Mouse (Mus musculus): ENCODE results near the gene Tnf. TPM values are rescaled to one million over a fixed set of nuclear protein-coding genes. Genes with fewer than 3 reads are reported as not detected.

Tnf gene
- polyA plus RNA-seq (2016; fragmentation: Nextera tagmentation; extraction: Ambion mirVana), result 0.14 TPM in 1 of 2 replicates, not detected in the other

GRCm38 (mm10) chr17:35201787-35202186 lies at the start of gene Tnf:
TSS of gene Tnf (minus strand) at chr17:35202007.
- Histone ChIP-seq H3K9ac (no peak within 1 kb of the TSS), H3K36me3 (no peaks in the 10 kb centered on the region), H3K4me1 (no peaks in the 10 kb centered on the region), H3K4me2 (replicated peaks) (no peak within 1 kb of the TSS), H3K27ac (no peak within 1 kb of the TSS), H3K4me3 (no peak within 1 kb of the TSS), H3K27me3 (peaks cover 61% of the 10 kb centered on the region), H3K9me3 (replicated peaks) (no peaks in the 10 kb centered on the region)
- WGBS, result 45% methylated on average over 13 of the region's 13 CpGs
- ATAC-seq (ENCODE audit: low FRiP score), result no peak

- H3K27ac ChIP-seq, result no peak overlapping the region
- H3K9me3 ChIP-seq (replicated peaks), result no peaks in the 10 kb centered on the region
- H3K4me2 ChIP-seq (replicated peaks), result no peak overlapping the region
- no peak for ATAC-seq (ENCODE audit: low FRiP score)
- no peak overlapping the region; the same call in 1 of the 2 replicates for H3K9ac ChIP-seq
- peaks cover 80% of the 10 kb centered on the region for H3K36me3 ChIP-seq
- H3K4me3 ChIP-seq, result no peak overlapping the region
- WGBS, result 87% methylated on average over 15 of the region's 15 CpGs
- H3K4me1 ChIP-seq, result peaks cover 4% of the 10 kb centered on the region
- no peaks in the 10 kb centered on the region for H3K27me3 ChIP-seq
These were observed 49.4 kb upstream of the Tnf start for GRCm38 (mm10) chr17:35251162-35251719.

GRCm38 (mm10) chr17:35250348-35251120 lies 48.7 kb upstream of the Tnf start:
- Histone ChIP-seq H3K27ac (no peak overlapping the region), H3K27me3 (no peaks in the 10 kb centered on the region), H3K9me3 (replicated peaks) (no peaks in the 10 kb centered on the region), H3K36me3 (peaks cover 87% of the 10 kb centered on the region), H3K9ac (no peak overlapping the region), H3K4me2 (replicated peaks) (no peak overlapping the region), H3K4me1 (peaks cover 11% of the 10 kb centered on the region), H3K4me3 (no peak overlapping the region)
- no peak for ATAC-seq (ENCODE audit: low FRiP score)
- WGBS, result 92% methylated on average over 3 of the region's 3 CpGs

- no peaks in the 10 kb centered on the region for H3K27me3 ChIP-seq
- peaks cover 94% of the 10 kb centered on the region for H3K36me3 ChIP-seq
- no peak overlapping the region for H3K27ac ChIP-seq
- ATAC-seq (ENCODE audit: low FRiP score), result no peak
- no peaks in the 10 kb centered on the region for H3K9me3 ChIP-seq (replicated peaks)
- WGBS, result 89% methylated on average over 19 of the region's 19 CpGs
- peaks cover 21% of the 10 kb centered on the region for H3K4me1 ChIP-seq
- peak overlapping the region; percentile 27; the same call in 1 of the 2 replicates for H3K9ac ChIP-seq
- H3K4me3 ChIP-seq, result no peak overlapping the region
- H3K4me2 ChIP-seq (replicated peaks), result no peak overlapping the region
These were observed 47.8 kb upstream of the Tnf start for GRCm38 (mm10) chr17:35249451-35250197.

GRCm38 (mm10) chr17:35248986-35249385 lies 47.2 kb upstream of the Tnf start:
- 86% methylated on average over 14 of the region's 14 CpGs for WGBS
- no peak for ATAC-seq (ENCODE audit: low FRiP score)
- Histone ChIP-seq H3K9ac (no peak overlapping the region), H3K4me3 (no peak overlapping the region), H3K27ac (no peak overlapping the region), H3K4me1 (peaks cover 27% of the 10 kb centered on the region), H3K9me3 (replicated peaks) (no peaks in the 10 kb centered on the region), H3K36me3 (peaks cover 97% of the 10 kb centered on the region), H3K27me3 (no peaks in the 10 kb centered on the region), H3K4me2 (replicated peaks) (no peak overlapping the region)

GRCm38 (mm10) chr17:35247144-35247543 lies 45.3 kb upstream of the Tnf start:
- ATAC-seq (ENCODE audit: low FRiP score), result no peak
- 91% methylated on average over 7 of the region's 7 CpGs for WGBS
- Histone ChIP-seq H3K36me3 (peaks cover 87% of the 10 kb centered on the region), H3K27me3 (no peaks in the 10 kb centered on the region), H3K27ac (no peak overlapping the region), H3K4me2 (replicated peaks) (no peak overlapping the region), H3K9me3 (replicated peaks) (no peaks in the 10 kb centered on the region), H3K4me3 (no peak overlapping the region), H3K9ac (no peak overlapping the region), H3K4me1 (peaks cover 36% of the 10 kb centered on the region)

- ATAC-seq (ENCODE audit: low FRiP score), result no peak
- H3K36me3 ChIP-seq, result peaks cover 77% of the 10 kb centered on the region
- H3K4me1 ChIP-seq, result peaks cover 36% of the 10 kb centered on the region
- no peaks in the 10 kb centered on the region for H3K9me3 ChIP-seq (replicated peaks)
- peak overlapping the region; percentile 92 for H3K4me2 ChIP-seq (replicated peaks)
- no peaks in the 10 kb centered on the region for H3K27me3 ChIP-seq
- H3K27ac ChIP-seq, result no peak overlapping the region; the same call in 1 of the 2 replicates
- 0 out of 2 replicates have a peak overlapping the region, but pooled peaks have one; percentile 37 for H3K9ac ChIP-seq
- WGBS, result 87% methylated on average over 15 of the region's 15 CpGs
- 0 out of 2 replicates have a peak overlapping the region, but pooled peaks have one; percentile 75 for H3K4me3 ChIP-seq
These were observed 44.2 kb upstream of the Tnf start for GRCm38 (mm10) chr17:35245731-35246623.

- ATAC-seq (ENCODE audit: low FRiP score), result no peak
- Histone ChIP-seq H3K9me3 (replicated peaks) (no peaks in the 10 kb centered on the region), H3K27me3 (no peaks in the 10 kb centered on the region), H3K4me1 (peaks cover 43% of the 10 kb centered on the region), H3K9ac (peak overlapping the region; percentile 96; the same call in 1 of the 2 replicates), H3K4me3 (peak overlapping the region; percentile 75), H3K4me2 (replicated peaks) (peak overlapping the region; percentile 92), H3K27ac (no peak overlapping the region), H3K36me3 (peaks cover 67% of the 10 kb centered on the region)
- 74% methylated on average over 2 of the region's 2 CpGs for WGBS
These were observed 43.2 kb upstream of the Tnf start for GRCm38 (mm10) chr17:35244999-35245398.

GRCm38 (mm10) chr17:35243086-35243485 lies 41.3 kb upstream of the Tnf start:
- peak overlapping the region; percentile 96 for H3K9ac ChIP-seq
- H3K9me3 ChIP-seq (replicated peaks), result no peaks in the 10 kb centered on the region
- H3K27ac ChIP-seq, result peak overlapping the region; percentile 98
- no peaks in the 10 kb centered on the region for H3K27me3 ChIP-seq
- ATAC-seq (ENCODE audit: low FRiP score), result peak; percentile 5; the same call in 1 of the 2 replicates
- peaks cover 43% of the 10 kb centered on the region for H3K4me1 ChIP-seq
- H3K4me3 ChIP-seq, result peak overlapping the region; percentile 75
- peak overlapping the region; percentile 92 for H3K4me2 ChIP-seq (replicated peaks)
- peaks cover 48% of the 10 kb centered on the region for H3K36me3 ChIP-seq
- WGBS, result 6% methylated on average over 16 of the region's 16 CpGs

GRCm38 (mm10) chr17:35242015-35242941 lies 40.5 kb upstream of the Tnf start:
- Histone ChIP-seq H3K27me3 (no peaks in the 10 kb centered on the region), H3K9me3 (replicated peaks) (no peaks in the 10 kb centered on the region), H3K4me1 (peaks cover 43% of the 10 kb centered on the region), H3K4me3 (peak overlapping the region; percentile 75), H3K27ac (peak overlapping the region; percentile 98), H3K36me3 (peaks cover 40% of the 10 kb centered on the region), H3K4me2 (replicated peaks) (peak overlapping the region; percentile 92), H3K9ac (peak overlapping the region; percentile 96)
- peak; percentile 62 for ATAC-seq (ENCODE audit: low FRiP score)
- WGBS, result under 1% methylated on average over 55 of the region's 55 CpGs

Measured in hindbrain, embryonic 12.5 days (tissue).